Mouse (Mus musculus) T-cell, adult 2 months (primary cell): ENCODE measurements around the gene Ung.
A peak's percentile ranks its signal among the peaks of the same experiment; 100 is the strongest.

Source experiments
- DNase-seq: peaks from one replicate; pipeline ENCODE4 v3.0.0; 2022; ENCODE audit warnings: low spot score

Gene Ung

DNA sequence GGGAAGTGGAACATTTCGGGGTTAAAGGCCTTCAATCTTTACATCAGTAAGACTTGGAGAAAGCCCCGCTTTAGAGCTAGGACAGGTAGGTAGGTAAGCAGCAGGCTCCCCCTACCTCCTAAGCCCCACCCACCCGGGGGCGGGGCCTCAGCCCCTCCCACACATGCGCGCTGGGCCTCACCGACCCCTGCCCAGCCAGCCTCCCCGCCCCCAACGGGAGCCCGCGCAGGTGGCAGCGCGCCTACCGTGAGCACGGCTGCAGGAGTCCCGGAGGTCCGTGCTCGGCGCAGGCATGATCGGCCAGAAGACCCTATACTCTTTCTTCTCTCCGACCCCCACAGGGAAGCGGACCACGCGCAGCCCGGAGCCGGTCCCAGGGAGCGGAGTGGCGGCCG lies at the start of gene Ung:
Gene Ung (plus strand): TSS at position 176 of the 395 bp plus-strand sequence.
- peak; percentile 71 for DNase-seq

DNA sequence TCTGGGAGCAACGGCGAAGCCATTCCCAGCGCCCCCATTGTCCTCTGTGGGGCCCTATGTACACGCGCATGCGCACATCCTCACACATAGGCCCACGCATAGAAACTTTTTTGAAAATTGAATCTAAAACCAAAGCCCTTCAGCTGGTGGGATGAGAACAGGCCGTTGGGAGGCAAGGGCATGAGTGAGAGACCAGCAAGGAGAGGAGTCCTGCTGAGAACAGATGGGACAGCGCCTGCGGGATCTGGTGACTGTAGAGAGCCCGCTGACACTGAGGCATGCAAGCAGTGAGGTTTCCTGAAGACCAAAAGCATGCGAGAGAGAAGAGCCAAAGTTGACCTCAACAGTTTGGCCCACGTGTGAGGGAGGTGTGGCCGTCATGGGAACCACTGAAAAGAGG lies 44.7 kb upstream of the Ung start:
- no peak for DNase-seq

- no peak for DNase-seq
Observed at GRCm38 (mm10) chr5:114087875-114088480, 42.2 kb upstream of the Ung start.

DNA sequence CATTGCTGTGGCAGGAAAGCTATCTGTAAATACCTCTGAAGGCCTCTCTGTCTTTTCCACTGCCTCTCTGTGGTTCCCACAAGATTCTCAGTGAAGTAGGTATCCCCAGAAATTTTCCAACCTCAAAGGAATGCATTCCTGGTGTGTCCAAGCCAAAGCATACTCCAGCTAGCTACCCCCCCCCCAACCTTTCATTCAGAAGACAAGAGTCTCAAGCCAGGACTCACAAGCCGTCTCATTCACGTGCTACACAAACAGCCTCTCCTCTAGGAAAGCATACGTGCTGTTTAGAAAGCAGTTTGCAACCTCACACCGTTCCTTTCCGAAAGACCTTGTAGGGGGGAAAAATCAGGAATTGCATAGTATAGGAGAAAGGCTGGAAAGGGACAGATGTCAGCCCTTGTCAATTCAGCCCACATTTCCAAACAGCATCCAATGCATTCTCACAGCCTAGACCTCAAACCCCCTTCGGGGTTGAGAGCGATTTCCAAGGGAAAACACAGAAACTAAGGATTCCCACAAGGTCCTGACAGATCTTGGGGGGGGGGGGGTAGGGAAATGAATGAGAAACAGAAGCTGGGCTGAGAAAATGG lies 39.7 kb upstream of the Ung start:
- DNase-seq: no peak

DNA sequence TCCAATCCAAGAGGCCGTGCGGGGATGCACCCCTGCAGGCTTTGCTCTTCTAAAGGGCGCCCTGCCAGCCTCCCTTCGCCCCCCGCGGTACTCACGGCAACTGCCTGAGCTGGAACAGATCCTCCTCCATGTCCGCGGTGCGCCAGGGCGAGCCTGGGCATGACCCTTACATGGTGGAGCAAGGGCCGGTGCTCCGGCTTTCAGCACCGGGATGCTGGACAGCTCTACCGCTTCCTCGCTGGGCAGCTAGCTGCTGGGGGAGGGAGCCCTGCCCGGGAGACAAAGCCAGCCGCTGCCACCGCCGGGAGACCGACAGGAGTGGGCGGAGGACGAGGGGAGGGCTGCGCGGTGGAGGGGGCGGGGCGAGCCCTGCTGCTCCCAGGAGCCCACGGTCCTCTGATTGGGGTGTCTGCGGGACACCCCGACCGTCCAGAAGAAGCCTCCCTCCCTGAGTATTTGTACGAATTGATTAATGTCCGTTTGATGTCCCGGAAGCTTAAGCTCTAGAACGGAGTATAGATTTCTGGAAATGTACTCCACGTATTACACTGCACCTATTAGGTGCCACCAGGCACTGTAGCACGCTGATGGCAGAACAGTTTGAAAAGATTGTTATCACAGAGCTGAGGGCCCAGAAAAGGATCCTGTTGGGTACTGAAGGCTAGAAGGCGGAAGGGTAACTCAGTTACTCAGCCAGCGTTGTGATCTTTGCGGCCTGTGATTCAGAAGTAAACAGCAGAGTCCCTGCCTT lies 39.0 kb upstream of the Ung start, which contains the start of gene Svop:
Gene Svop (minus strand): TSS at position 514 of the 751 bp plus-strand sequence.
- peak; percentile 17 for DNase-seq

DNA sequence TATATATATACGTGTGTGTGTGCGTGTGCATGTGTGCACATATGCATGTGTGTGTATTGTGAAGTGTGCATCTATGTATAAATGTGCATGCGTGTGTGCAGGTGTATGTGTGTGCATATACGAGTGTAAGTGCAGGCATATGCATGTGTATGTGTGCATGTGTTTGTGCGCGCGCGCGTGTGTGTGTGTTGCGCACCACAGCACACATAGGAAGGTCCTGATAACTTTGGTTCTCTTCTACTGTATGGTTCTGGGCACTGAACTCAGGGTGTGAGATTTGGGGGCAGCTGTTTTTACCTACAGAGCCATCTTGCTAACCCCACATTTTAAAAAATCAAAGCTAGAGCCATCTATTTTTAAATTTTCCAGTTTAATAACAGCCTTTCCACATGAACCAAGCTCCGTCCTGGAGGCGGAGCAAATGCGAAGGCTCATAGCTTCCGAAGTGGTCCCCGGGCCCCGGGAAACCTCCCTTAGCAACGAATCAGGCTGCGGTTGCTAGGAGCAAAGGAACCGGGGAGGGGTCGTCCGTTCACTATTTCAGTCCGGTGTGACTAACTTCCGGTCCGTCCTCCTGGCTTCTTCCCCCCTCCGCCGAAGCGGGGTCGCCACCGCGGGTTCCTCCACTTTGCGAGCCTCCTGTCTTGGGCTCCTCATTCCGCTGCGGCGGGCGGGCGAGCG lies 30.3 kb upstream of the Ung start:
- DNase-seq: peak; percentile 85

DNA sequence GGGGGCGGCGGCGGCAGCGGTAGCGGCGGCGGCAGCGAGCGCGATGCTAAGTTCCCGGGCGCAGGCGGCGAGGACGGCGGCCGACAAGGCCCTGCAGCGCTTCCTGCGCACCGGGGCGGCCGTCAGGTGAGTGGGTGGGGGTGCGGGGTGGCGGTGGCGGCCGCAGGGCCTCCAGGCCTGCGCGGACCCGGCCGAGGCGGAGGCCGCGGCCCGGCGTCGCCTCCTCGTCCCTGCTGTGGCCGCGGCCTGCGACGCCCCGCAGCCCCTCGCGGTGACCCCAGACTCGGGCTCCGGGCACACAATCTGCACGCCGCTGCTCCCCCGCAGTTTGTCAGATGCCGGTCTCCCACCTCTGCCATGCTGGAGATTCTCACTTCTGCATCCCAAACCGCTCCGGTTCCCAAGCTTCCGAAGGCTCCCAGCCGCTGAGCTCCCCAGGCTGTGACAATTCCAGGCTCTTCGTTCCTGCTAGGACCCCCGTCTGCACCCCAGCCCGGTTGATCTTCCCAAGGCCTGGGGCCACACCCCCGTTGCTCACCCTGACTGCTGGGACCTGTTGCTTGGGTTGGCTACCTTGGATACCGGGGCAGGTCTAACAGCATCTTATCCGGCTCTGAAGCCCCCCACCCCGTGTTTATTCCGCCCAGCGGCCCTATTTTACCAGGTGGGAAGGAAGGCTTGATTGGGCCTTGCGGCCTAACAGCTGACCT lies 29.6 kb upstream of the Ung start:
- no peak for DNase-seq

DNA sequence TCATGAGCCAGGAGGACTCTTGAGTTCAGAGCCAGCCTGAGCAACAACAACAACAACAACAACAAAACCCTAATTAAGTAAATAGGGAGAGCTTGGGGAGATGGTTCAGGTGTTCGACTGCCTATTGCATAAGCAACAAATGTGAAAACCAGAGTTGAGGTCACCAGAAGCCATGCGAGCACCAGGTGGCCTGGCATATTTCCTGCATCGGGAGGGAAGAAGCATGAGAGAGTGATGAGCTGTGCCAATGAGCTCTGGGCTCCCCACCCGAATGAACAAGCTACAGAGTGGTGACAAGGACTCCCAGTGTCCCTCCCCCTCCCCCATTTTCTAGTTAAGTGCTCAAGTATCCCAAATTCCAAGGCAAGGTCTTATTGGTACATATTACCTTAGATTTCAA lies 28.3 kb upstream of the Ung start:
- no peak for DNase-seq

DNA sequence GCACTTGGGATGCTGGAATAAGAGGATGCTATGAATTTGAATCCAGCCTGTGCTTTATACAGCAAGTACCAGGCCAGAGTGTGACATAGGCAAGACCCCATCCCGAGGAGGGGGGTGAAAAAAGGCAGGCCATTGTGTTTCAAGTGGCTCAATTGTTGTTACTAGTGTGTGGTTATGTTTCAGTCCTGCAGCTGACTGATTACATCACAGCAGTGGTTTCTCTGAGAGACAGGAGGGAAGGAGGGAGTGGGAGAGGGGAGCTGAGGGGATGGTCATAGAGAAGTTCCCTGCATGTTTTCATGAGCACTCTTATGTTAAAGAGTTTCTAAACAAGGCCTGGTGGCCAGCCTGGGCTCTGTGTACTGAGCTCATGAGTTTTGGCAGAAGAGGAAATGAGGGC lies 27.4 kb upstream of the Ung start:
- DNase-seq: no peak

DNA sequence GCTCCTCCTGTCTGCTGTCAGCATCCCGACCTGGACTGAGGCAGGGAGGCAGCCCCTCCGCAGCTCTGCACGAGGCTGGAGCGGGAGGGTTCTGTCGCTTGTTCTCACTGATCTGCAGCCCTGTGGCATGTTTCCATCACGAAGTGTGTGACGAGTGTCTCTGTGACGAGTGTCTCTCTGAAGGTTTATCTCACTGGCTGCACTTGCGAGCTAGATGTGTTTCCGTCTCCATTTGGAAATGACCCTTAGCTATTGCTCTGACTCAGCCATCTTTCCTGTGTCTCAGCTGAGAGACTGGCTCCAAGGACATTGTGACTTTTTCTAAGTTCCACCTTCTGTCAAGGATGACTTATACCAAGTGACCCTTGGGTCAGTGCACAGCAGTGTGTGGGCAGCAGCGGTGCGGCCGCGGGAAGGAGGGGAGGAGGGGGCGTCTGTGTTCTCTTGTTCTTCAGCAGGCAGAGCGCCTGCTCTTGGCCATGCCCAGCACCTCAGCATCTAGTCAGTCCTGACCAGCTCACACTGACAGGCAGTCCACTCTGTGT lies 23.7 kb upstream of the Ung start:
- DNase-seq: no peak

- no peak for DNase-seq
Observed at GRCm38 (mm10) chr5:114113334-114113733, 16.9 kb upstream of the Ung start.

DNA sequence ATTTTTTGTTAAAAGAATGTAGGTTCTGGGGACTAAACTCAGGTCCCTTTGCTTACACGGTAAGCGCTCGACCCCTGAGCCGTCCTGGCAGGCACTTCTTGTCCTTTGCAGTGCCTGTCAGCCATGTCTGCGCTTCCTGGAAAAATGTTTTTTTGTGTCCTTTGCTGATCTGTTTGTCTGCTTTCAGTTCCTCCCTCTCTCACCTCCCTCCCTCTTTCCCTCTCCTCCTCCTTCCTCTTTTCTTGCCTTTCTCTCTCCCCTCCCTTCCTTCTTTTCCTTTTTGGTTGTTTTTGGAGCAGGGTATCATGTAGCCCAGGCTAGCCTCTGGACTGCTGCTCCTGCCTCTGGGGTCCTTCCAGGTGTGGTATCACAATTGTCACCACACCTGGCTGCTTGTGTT lies 15.2 kb upstream of the Ung start:
- no peak for DNase-seq

DNA sequence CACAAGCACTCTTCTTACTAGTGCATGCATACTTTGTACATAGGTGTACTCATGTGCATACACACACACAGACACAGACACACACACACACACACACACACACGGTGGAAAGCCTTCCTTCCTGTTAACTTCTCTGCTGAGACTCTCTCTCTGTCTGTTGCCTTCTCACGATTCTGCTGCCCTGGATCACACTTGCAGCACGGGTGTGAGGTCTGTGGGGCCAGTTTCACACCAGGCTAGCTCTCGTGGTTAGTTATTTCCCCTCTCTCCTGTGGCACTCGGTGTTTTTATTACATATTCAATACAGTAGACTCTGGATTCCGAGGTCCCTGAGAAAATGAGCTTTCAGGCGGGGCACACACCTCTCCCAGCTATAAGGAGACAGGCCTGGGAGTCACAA lies 13.6 kb upstream of the Ung start:
- DNase-seq: no peak

DNA sequence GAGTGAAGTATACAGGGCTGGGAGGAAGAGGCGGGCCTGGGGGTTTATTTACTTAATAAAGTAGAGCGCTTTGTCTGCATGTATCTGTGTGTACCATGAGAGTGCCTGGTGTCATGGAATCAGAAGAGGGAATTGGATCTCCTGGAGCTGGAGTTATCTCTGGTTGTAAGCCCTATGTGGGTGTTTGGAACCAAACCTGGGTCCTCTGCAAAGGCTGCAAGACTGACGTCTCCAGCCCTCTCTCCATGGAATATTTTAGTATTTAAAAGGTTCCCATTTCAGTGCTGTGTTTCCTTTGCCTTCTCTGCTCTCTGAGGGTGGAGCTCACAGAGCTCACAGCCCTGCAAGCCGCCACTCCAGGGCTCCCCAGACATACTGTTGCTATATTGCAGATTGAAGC lies 10.4 kb upstream of the Ung start:
- DNase-seq: no peak

DNA sequence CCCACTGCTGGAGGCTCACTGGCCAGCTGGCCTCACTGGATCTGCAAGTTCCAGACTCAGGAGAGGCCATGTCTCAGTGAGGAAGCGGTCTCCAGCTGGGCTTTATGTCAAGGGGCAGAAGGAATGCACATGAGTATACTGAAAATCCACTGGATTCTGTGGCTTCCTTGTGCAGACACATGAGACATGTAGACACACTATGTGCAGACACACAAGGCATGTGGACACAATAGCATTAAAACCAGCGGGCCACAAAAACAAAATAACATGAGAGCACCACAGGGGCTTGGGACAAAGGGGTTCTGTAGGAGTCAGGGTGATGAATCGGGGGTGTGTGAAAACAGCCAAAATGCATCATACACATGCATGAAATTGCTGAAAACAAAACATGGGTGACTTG lies 4.2 kb upstream of the Ung start:
- DNase-seq: no peak

DNA sequence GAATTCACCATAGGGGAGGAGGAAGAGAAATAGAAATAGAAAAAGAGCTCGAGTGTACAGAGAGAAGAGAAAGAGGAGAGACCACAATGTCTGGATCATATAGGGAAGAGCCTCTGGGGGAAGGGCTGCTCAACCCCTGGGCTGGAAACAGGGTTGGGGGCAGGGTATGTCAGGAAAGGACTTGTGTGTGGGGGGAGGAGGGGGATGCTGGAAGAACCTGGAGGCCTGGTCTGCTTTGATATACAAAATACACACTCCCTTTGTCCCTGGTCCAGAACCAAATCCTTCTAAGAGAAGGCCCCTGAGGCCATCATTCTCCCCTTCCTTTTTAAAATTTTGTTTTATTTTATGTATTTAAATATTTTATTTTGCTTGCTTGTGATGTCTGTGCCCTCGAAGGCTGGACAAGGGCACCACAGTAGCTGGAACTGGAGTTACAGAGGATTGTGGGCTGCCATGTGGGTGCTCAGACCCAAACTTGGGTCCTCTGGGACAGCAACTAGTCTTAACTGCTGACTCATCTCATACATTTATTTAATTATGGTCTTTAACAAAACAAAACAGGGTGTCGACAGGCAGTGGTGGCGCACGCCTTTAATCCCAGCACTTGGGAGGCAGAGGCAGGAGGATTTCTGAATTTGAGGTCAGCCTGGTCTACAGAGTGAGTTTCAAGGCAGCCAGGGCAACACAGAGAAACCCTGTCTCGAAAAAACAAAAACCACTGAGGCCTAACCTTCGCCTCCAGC lies 3.5 kb upstream of the Ung start:
- no peak for DNase-seq

GRCm38 (mm10) chr5:114127374-114128349 lies 2.5 kb upstream of the Ung start, which contains the start of gene Alkbh2:
Alkbh2 (minus strand) TSS chr5:114128218.
- DNase-seq: peak; percentile 83

DNA sequence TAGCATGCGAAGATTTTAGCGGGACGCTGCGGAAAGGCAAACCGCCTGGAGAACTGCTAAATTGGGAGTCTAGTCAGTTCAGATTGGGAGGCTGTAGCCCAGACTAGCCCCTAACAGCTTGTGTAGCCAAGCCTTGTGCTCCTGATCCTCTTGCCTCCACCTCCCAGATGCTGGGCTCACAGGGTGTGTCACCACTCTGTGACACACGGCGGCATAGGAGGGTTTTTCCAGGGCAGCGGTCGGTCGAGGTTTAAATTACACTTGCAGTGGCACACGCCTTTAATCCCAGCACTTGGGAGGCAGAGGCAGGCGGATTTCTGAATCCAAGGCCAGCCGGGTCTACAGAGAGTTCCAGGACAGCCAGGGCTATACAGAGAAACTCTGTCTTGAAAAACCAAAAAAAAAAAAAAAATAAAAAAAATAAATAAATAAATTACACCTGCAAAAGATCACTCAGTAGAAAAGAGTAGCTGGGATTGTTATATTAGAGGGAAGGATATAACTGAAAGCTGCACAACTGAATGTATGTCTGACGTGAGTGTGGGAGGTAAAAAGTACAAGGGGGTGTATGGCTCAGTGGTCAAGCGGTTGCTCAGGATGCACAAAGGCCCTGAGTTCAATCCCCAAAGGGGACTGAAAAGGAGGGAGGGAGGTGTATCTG lies 506 bp upstream of the Ung start:
- DNase-seq: no peak
